Mouse (Mus musculus) ES-Bruce4 (cell line): ENCODE measurements around the gene Gm28230. TPM values are rescaled to one million over a fixed set of nuclear protein-coding genes. Genes with fewer than 3 reads are reported as not detected.

Experiments used
- H3K27ac ChIP-seq: 2 replicates; pipeline ENCODE4 v1.5.1; 2012; ENCODE audit warnings: low read length, inconsistent platforms; ENCODE audit not compliant: insufficient read depth
- H3K27me3 ChIP-seq: 2 replicates; pipeline ENCODE4 v1.6.1; 2012; ENCODE audit warnings: mild to moderate bottlenecking, low read length, inconsistent platforms; ENCODE audit not compliant: control insufficient read depth, poor library complexity, insufficient read depth, severe bottlenecking
- H3K36me3 ChIP-seq: 2 replicates; pipeline ENCODE4 v1.6.1; 2012; ENCODE audit warnings: inconsistent platforms, mild to moderate bottlenecking, low read length, moderate library complexity; ENCODE audit not compliant: control insufficient read depth, poor library complexity, insufficient read depth, severe bottlenecking
- H3K4me1 ChIP-seq: one replicate; pipeline ENCODE4 v1.8.1; 2011; ENCODE audit warnings: low read length; ENCODE audit not compliant: control insufficient read depth, insufficient read depth
- H3K4me3 ChIP-seq: 2 replicates; pipeline ENCODE4 v1.5.1; 2011; ENCODE audit warnings: low read depth, mild to moderate bottlenecking, low read length
- H3K9ac ChIP-seq: 2 replicates; pipeline ENCODE4 v1.6.1; 2012; ENCODE audit warnings: low read depth, mild to moderate bottlenecking, inconsistent platforms; ENCODE audit not compliant: poor library complexity, severe bottlenecking
- H3K9me3 ChIP-seq: replicated peaks from 2 replicates; pipeline ENCODE4 v1.6.1; 2012; ENCODE audit warnings: mild to moderate bottlenecking, low read length, inconsistent platforms; ENCODE audit not compliant: control insufficient read depth, poor library complexity, insufficient read depth, severe bottlenecking
- CTCF ChIP-seq: IDR thresholded peaks from one replicate; pipeline ENCODE4 v1.8.1; 2011; ENCODE audit warnings: low read depth, low read length
- EP300 ChIP-seq: IDR thresholded peaks from 2 replicates; pipeline ENCODE4 v1.6.1; 2011; ENCODE audit warnings: low read depth, low read length; ENCODE audit not compliant: insufficient read depth
- POLR2A ChIP-seq: IDR thresholded peaks from one replicate; pipeline ENCODE4 v1.8.1; 2011; ENCODE audit warnings: low read length; ENCODE audit not compliant: insufficient read depth
- polyA plus RNA-seq: library from polyadenylated mRNA; stranded (reverse); fragments of >200 nt; gene quantifications from 2 replicates; pipeline ENCODE4 v1.2.4, GENCODE M21; 2011; ENCODE audit warnings: low read depth; ENCODE audit not compliant: missing spikeins, insufficient read depth, insufficient read length

Gm28230 gene
- polyA plus RNA-seq, 1 experiment: not detected

DNA sequence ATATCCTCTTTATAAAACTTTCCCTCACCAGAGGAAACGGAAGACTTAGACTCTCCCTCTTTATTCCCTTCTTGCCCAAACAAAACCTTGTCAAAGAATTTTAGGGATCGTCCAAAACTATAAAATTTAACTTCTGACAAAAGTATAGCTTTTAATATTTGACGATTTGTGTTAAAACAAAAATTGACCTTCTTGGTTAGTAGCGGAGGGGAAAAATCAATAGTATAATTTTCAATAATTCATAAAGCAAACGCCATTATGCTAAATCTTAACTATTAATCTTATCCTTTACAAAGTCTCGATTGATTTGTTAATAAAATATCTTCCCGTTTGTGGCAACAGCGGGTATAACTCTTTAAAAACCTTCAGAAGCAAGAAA lies 36.2 kb upstream of the Gm28230 start:
- H3K4me3 ChIP-seq: no peak overlapping the region
- H3K36me3 ChIP-seq: no peaks in the 10 kb centered on the region
- no peaks in the 10 kb centered on the region for H3K9me3 ChIP-seq
- no peak overlapping the region for H3K9ac ChIP-seq
- no peak overlapping the region for H3K27ac ChIP-seq
- TF ChIP-seq POLR2A (no peak), EP300 (no peak), CTCF (no peak)
- H3K27me3 ChIP-seq: peaks cover 59% of the 10 kb centered on the region
- no peaks in the 10 kb centered on the region for H3K4me1 ChIP-seq

DNA sequence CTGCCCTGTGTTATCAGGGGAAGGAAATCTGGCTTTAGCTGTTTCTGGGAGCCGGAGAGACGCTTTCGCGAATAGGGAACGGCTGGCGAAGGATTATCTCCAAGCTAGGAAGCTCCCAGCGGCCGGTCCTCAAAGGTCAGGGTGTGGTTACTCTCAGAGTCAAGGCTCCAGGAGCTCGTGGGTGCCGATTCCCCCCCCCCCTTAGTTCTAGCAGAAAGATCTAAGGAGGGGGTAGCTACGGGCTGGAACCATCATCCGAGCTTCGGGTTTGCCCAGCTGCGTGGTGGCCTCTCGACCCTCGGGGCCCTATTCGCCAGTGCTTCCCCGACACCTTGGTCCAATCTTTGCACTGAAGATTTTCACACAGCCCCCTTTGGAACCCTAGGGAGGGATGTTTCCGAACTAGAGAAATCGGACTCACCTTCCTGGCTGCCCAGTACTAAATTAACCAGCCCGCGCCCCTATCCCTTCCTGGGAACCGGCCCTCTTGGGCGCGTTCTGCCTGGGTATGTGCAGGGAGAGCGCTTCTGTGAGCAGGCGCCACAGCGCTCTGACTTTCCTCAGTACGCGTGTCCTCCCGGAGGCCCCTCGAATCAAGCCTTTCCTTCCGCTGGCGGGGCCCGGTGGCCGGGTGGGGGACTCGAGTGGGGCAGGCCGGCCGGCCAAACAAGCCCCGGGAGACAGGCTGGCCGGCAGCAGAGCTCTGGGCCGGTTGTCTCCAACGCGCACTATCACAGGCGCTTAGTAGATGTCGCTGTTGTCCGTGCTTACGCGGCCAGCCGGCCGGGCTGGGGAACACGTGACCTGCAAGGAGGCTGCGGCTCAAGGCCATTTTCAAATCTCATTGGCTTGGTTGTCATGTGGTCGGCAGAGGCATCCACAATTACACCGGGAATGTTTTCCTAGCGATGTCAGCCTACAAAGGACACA lies 35.2 kb upstream of the Gm28230 start, which contains the start of gene Hoxd10:
TSS of gene Hoxd10 (plus strand) at position 903 of the 930 bp plus-strand sequence.
- no peak within 1 kb of the TSS for H3K27ac ChIP-seq
- peaks cover 64% of the 10 kb centered on the region for H3K27me3 ChIP-seq
- no peaks in the 10 kb centered on the region for H3K36me3 ChIP-seq
- no peaks in the 10 kb centered on the region for H3K4me1 ChIP-seq
- 0 out of 2 replicates have a peak within 1 kb of the TSS, but pooled peaks have one; percentile 10 for H3K9ac ChIP-seq
- H3K4me3 ChIP-seq: peak within 1 kb of the TSS; percentile 49
- H3K9me3 ChIP-seq: no peaks in the 10 kb centered on the region
- no peak for TF ChIP-seq EP300
- TF ChIP-seq CTCF: peak; percentile 59
- no peak for TF ChIP-seq POLR2A

DNA sequence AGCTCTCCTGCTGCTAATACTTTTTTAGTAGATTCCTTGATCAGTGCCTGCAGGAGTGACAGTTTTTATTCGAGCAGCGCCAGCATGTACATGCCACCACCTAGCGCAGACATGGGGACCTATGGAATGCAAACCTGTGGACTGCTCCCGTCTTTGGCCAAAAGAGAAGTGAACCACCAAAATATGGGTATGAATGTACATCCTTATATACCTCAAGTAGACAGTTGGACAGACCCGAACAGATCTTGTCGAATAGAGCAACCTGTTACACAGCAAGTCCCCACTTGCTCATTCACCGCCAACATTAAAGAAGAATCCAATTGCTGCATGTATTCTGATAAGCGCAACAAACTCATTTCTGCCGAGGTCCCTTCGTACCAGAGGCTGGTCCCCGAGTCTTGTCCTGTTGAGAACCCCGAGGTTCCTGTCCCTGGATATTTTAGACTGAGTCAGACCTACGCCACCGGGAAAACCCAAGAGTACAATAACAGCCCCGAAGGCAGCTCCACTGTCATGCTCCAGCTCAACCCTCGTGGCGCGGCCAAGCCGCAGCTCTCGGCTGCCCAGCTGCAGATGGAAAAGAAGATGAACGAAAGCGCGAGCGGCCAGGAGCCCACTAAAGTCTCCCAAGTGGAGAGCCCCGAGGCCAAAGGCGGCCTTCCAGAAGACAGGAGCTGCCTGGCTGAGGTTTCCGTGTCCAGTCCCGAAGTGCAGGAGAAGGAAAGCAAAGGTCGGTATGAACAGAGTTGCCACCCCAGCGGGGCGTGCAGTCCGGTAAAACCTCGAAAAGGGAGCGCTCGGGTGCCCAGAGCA lies 34.3 kb upstream of the Gm28230 start:
- Histone ChIP-seq H3K4me1 (no peaks in the 10 kb centered on the region), H3K27ac (no peak overlapping the region), H3K27me3 (peaks cover 64% of the 10 kb centered on the region), H3K9ac (no peak overlapping the region), H3K36me3 (no peaks in the 10 kb centered on the region), H3K4me3 (peak overlapping the region; percentile 22), H3K9me3 (no peaks in the 10 kb centered on the region)
- TF ChIP-seq EP300 (no peak), CTCF (no peak), POLR2A (no peak)

DNA sequence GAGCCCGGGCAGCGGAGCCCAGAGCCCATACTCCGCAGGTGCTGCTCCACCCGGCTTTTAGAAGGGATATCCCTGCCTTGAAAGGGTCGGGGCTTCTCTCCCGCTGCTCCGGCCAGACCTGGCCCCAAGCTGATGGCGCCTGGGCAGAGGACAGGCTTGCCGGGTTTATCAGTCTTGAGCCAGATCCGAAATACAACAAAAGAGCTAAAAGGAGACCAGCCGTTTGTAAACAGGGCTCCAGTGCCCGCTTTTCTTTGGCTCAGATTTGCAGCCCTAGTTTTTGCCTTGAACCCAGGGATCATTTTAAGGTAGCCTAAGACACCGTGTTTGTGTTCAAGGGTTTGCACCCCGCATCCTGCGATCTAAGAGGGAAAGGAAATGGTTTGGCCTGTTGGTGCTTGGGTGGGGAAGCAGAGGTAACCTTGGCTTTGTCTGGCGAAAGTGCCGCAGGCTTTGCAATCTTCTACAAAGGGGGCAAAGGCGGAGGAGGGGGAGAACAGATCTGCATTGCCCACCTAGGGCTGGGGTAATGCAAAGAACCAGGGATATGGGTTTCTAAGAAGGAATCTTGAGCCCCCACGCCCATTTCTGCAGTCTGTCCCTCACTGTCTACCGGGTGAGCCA lies 33.6 kb upstream of the Gm28230 start:
- H3K9ac ChIP-seq: no peak overlapping the region

DNA sequence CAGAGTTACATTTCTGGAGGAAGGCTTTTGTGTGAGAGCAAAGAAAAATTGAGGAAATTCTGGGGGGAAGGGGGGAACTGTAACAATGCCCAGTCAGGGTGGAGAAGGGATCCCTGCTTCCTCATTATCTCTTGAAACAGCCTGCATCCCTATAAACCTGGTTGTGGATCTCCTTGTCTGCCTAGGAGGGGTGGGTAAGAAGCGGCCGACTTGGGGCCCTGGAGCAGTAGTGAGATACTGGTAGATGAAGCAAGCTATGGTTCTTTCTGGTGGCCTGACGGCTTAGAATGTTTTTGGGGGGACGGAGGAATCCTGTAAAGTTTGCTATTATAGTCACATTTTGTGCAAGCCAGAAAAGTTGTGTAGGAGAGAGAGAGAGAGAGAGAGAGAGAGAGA lies 33.1 kb upstream of the Gm28230 start:
- no peak overlapping the region for H3K27ac ChIP-seq
- H3K4me3 ChIP-seq: no peak overlapping the region
- no peaks in the 10 kb centered on the region for H3K9me3 ChIP-seq

More for the DNA sequence above, 33.6 kb upstream of the Gm28230 start:
- Histone ChIP-seq H3K36me3 (no peaks in the 10 kb centered on the region), H3K4me3 (no peak overlapping the region; the same call in 1 of the 2 replicates), H3K9me3 (no peaks in the 10 kb centered on the region), H3K4me1 (no peaks in the 10 kb centered on the region), H3K27me3 (peaks cover 62% of the 10 kb centered on the region), H3K27ac (no peak overlapping the region)
- no peak for TF ChIP-seq POLR2A
- no peak for TF ChIP-seq CTCF
- TF ChIP-seq EP300: no peak

More for the DNA sequence above, 33.1 kb upstream of the Gm28230 start:
- Histone ChIP-seq H3K36me3 (no peaks in the 10 kb centered on the region), H3K4me1 (no peaks in the 10 kb centered on the region), H3K9ac (no peak overlapping the region), H3K27me3 (peaks cover 65% of the 10 kb centered on the region)
- no peak for TF ChIP-seq EP300
- TF ChIP-seq POLR2A: no peak
- no peak for TF ChIP-seq CTCF
